Mouse (Mus musculus) cerebellum, adult 2 months (tissue): ENCODE data around the gene Arid1b.

Experiments used
- CTCF ChIP-seq: fragments of 200-500 bp; IDR thresholded peaks from 2 replicates; pipeline ENCODE4 v1.5.1; 2011; ENCODE audit warnings: low read depth, mild to moderate bottlenecking, control low read depth, low read length, moderate library complexity, borderline replicate concordance; ENCODE audit not compliant: insufficient read depth
- POLR2A ChIP-seq: fragments of 200-500 bp; IDR thresholded peaks from 2 replicates; pipeline ENCODE4 v1.6.1; 2011; ENCODE audit warnings: low read length, control low read depth, borderline replicate concordance; ENCODE audit not compliant: insufficient read depth

- no peak for TF ChIP-seq POLR2A
- TF ChIP-seq CTCF, result no peak
Observed at GRCm38 (mm10) chr17:5216965-5217546, 222.9 kb downstream of the Arid1b start.
